Mouse (Mus musculus): ENCODE data around the gene Mafg. TPM values are rescaled to one million over a fixed set of nuclear protein-coding genes. Genes with fewer than 3 reads are reported as not detected.

The Mafg gene
- polyA plus RNA-seq, 1 experiment from 2014 or later, result 13.2 TPM

- H3K9ac ChIP-seq (ENCODE audit: low read length), result no peak overlapping the region
- ATAC-seq (ENCODE audit: low read depth), result no peak
- no peaks in the 10 kb centered on the region for H3K9me3 ChIP-seq (ENCODE audit: control insufficient read depth, low read length)
- WGBS, result 55% methylated on average over 3 of the region's 3 CpGs
- peaks cover 8% of the 10 kb centered on the region; the same call in 1 of the 2 replicates for H3K27me3 ChIP-seq (ENCODE audit: control insufficient read depth, insufficient read depth, low read depth, low read length)
- H3K27ac ChIP-seq (ENCODE audit: low read length), result no peak overlapping the region
- 0 out of 2 replicates have a peak, but pooled peaks cover 2% of the 10 kb centered on the region for H3K4me1 ChIP-seq (replicated peaks; ENCODE audit: control insufficient read depth, insufficient read depth, low read length)
- no peaks in the 10 kb centered on the region for H3K36me3 ChIP-seq (ENCODE audit: control insufficient read depth, insufficient read depth, low read length)
- no peak overlapping the region for H3K4me2 ChIP-seq (ENCODE audit: low read depth, low read length)
- no peak overlapping the region for H3K4me3 ChIP-seq (ENCODE audit: low read length)
Measured at GRCm38 (mm10) chr11:120651872-120652271, 18.5 kb upstream of the Mafg start.

- Histone ChIP-seq H3K4me1 (replicated peaks; ENCODE audit: control insufficient read depth, insufficient read depth, low read length) (peaks cover 8% of the 10 kb centered on the region), H3K9me3 (ENCODE audit: control insufficient read depth, low read length) (no peaks in the 10 kb centered on the region), H3K4me2 (ENCODE audit: low read depth, low read length) (peak within 1 kb of the TSS; percentile 44), H3K27me3 (ENCODE audit: control insufficient read depth, insufficient read depth, low read depth, low read length) (peaks cover 5% of the 10 kb centered on the region; the same call in 1 of the 2 replicates), H3K36me3 (ENCODE audit: control insufficient read depth, insufficient read depth, low read length) (no peaks in the 10 kb centered on the region), H3K4me3 (ENCODE audit: low read length) (peak within 1 kb of the TSS; percentile 25), H3K9ac (ENCODE audit: low read length) (peak within 1 kb of the TSS; percentile 55), H3K27ac (ENCODE audit: low read length) (no peak within 1 kb of the TSS)
- ATAC-seq (ENCODE audit: low read depth), result no peak
- 2% methylated on average over 13 of the region's 13 CpGs for WGBS
Measured at GRCm38 (mm10) chr11:120648001-120648476, 14.6 kb upstream of the Mafg start, which contains the start of gene Myadml2. Gene Myadml2 (minus strand): TSS chr11:120648158.

- H3K4me2 ChIP-seq (ENCODE audit: low read depth, low read length), result peak overlapping the region; percentile 44
- H3K27ac ChIP-seq (ENCODE audit: low read length), result no peak overlapping the region
- H3K9ac ChIP-seq (ENCODE audit: low read length), result peak overlapping the region; percentile 55; the same call in 1 of the 2 replicates
- WGBS, result 71% methylated on average over 35 of the region's 35 CpGs
- H3K36me3 ChIP-seq (ENCODE audit: control insufficient read depth, insufficient read depth, low read length), result no peaks in the 10 kb centered on the region
- H3K4me3 ChIP-seq (ENCODE audit: low read length), result peak overlapping the region; percentile 25; the same call in 1 of the 2 replicates
- no peak for ATAC-seq (ENCODE audit: low read depth)
- peaks cover 12% of the 10 kb centered on the region for H3K4me1 ChIP-seq (replicated peaks; ENCODE audit: control insufficient read depth, insufficient read depth, low read length)
- H3K27me3 ChIP-seq (ENCODE audit: control insufficient read depth, insufficient read depth, low read depth, low read length), result peaks cover 5% of the 10 kb centered on the region; the same call in 1 of the 2 replicates
- H3K9me3 ChIP-seq (ENCODE audit: control insufficient read depth, low read length), result no peaks in the 10 kb centered on the region
Measured at GRCm38 (mm10) chr11:120647047-120647830, 13.8 kb upstream of the Mafg start.

GRCm38 (mm10) chr11:120643601-120643987, 10.2 kb upstream of the Mafg start, which contains the start of gene Pycr1:
Gene Pycr1 (minus strand): TSS chr11:120643769.
- Histone ChIP-seq H3K9ac (ENCODE audit: low read length) (peak within 1 kb of the TSS; percentile 73), H3K4me2 (ENCODE audit: low read depth, low read length) (peak within 1 kb of the TSS; percentile 91), H3K27ac (ENCODE audit: low read length) (no peak within 1 kb of the TSS), H3K9me3 (ENCODE audit: control insufficient read depth, low read length) (no peaks in the 10 kb centered on the region), H3K4me3 (ENCODE audit: low read length) (peak within 1 kb of the TSS; percentile 56), H3K4me1 (replicated peaks; ENCODE audit: control insufficient read depth, insufficient read depth, low read length) (peaks cover 12% of the 10 kb centered on the region), H3K27me3 (ENCODE audit: control insufficient read depth, insufficient read depth, low read depth, low read length) (peaks cover 3% of the 10 kb centered on the region; the same call in 1 of the 2 replicates), H3K36me3 (ENCODE audit: control insufficient read depth, insufficient read depth, low read length) (no peaks in the 10 kb centered on the region)
- ATAC-seq (ENCODE audit: low read depth), result peak; percentile 99
- WGBS, result 0% methylated on average over 15 of the region's 15 CpGs

GRCm38 (mm10) chr11:120642939-120643600, 9.7 kb upstream of the Mafg start:
- ATAC-seq (ENCODE audit: low read depth), result peak; percentile 59
- H3K9ac ChIP-seq (ENCODE audit: low read length), result peak overlapping the region; percentile 73
- H3K9me3 ChIP-seq (ENCODE audit: control insufficient read depth, low read length), result no peaks in the 10 kb centered on the region
- H3K27me3 ChIP-seq (ENCODE audit: control insufficient read depth, insufficient read depth, low read depth, low read length), result peaks cover 3% of the 10 kb centered on the region; the same call in 1 of the 2 replicates
- peak overlapping the region; percentile 91 for H3K4me2 ChIP-seq (ENCODE audit: low read depth, low read length)
- peaks cover 10% of the 10 kb centered on the region for H3K4me1 ChIP-seq (replicated peaks; ENCODE audit: control insufficient read depth, insufficient read depth, low read length)
- H3K27ac ChIP-seq (ENCODE audit: low read length), result no peak overlapping the region
- H3K36me3 ChIP-seq (ENCODE audit: control insufficient read depth, insufficient read depth, low read length), result no peaks in the 10 kb centered on the region
- peak overlapping the region; percentile 56 for H3K4me3 ChIP-seq (ENCODE audit: low read length)
- under 1% methylated on average over 18 of the region's 18 CpGs for WGBS

GRCm38 (mm10) chr11:120641869-120642268, 8.5 kb upstream of the Mafg start:
- Histone ChIP-seq H3K27me3 (ENCODE audit: control insufficient read depth, insufficient read depth, low read depth, low read length) (peaks cover 2% of the 10 kb centered on the region; the same call in 1 of the 2 replicates), H3K4me2 (ENCODE audit: low read depth, low read length) (no peak overlapping the region), H3K4me3 (ENCODE audit: low read length) (no peak overlapping the region), H3K4me1 (replicated peaks; ENCODE audit: control insufficient read depth, insufficient read depth, low read length) (peaks cover 10% of the 10 kb centered on the region), H3K27ac (ENCODE audit: low read length) (no peak overlapping the region), H3K9me3 (ENCODE audit: control insufficient read depth, low read length) (no peaks in the 10 kb centered on the region), H3K36me3 (ENCODE audit: control insufficient read depth, insufficient read depth, low read length) (no peaks in the 10 kb centered on the region), H3K9ac (ENCODE audit: low read length) (no peak overlapping the region)
- no peak for ATAC-seq (ENCODE audit: low read depth)
- WGBS, result 82% methylated on average over 8 of the region's 8 CpGs

- no peak for ATAC-seq (ENCODE audit: low read depth)
- H3K36me3 ChIP-seq (ENCODE audit: control insufficient read depth, insufficient read depth, low read length), result no peaks in the 10 kb centered on the region
- no peak overlapping the region for H3K27ac ChIP-seq (ENCODE audit: low read length)
- peaks cover 10% of the 10 kb centered on the region for H3K4me1 ChIP-seq (replicated peaks; ENCODE audit: control insufficient read depth, insufficient read depth, low read length)
- no peak overlapping the region for H3K4me3 ChIP-seq (ENCODE audit: low read length)
- no peak overlapping the region for H3K9ac ChIP-seq (ENCODE audit: low read length)
- 61% methylated on average over 9 of the region's 9 CpGs for WGBS
- H3K9me3 ChIP-seq (ENCODE audit: control insufficient read depth, low read length), result no peaks in the 10 kb centered on the region
- H3K4me2 ChIP-seq (ENCODE audit: low read depth, low read length), result no peak overlapping the region
- H3K27me3 ChIP-seq (ENCODE audit: control insufficient read depth, insufficient read depth, low read depth, low read length), result no peaks in the 10 kb centered on the region
Measured at GRCm38 (mm10) chr11:120641255-120641654, 7.9 kb upstream of the Mafg start.

- no peak overlapping the region for H3K27ac ChIP-seq (ENCODE audit: low read length)
- no peak overlapping the region for H3K9ac ChIP-seq (ENCODE audit: low read length)
- 85% methylated on average over 5 of the region's 5 CpGs for WGBS
- no peak for ATAC-seq (ENCODE audit: low read depth)
- no peaks in the 10 kb centered on the region for H3K9me3 ChIP-seq (ENCODE audit: control insufficient read depth, low read length)
- peaks cover 28% of the 10 kb centered on the region for H3K4me1 ChIP-seq (replicated peaks; ENCODE audit: control insufficient read depth, insufficient read depth, low read length)
- H3K4me2 ChIP-seq (ENCODE audit: low read depth, low read length), result no peak overlapping the region
- H3K4me3 ChIP-seq (ENCODE audit: low read length), result no peak overlapping the region
- no peaks in the 10 kb centered on the region for H3K36me3 ChIP-seq (ENCODE audit: control insufficient read depth, insufficient read depth, low read length)
- no peaks in the 10 kb centered on the region for H3K27me3 ChIP-seq (ENCODE audit: control insufficient read depth, insufficient read depth, low read depth, low read length)
Measured at GRCm38 (mm10) chr11:120634810-120635209, 1.4 kb upstream of the Mafg start.

All from lung, embryonic 16.5 days (tissue).